Mouse (Mus musculus) MEL (cell line): ENCODE measurements around the gene Srp9. TPM values are rescaled to one million over a fixed set of nuclear protein-coding genes. Genes with fewer than 3 reads are reported as not detected.
"Not testable (repeated sequence)": the region's sequence is repeated elsewhere in the genome, so short reads cannot be mapped to it uniquely, and the experiment has no call there.

Experiments
- DNase-seq: peaks from one replicate; pipeline ENCODE4 v3.0.0; 2011; ENCODE audit warnings: low read depth, low spot score
- H3K27ac ChIP-seq: 2 replicates; pipeline ENCODE4 v1.5.1; 2012; ENCODE audit warnings: low read depth, mild to moderate bottlenecking, control low read depth, low read length, moderate library complexity; ENCODE audit not compliant: control insufficient read depth
- H3K27me3 ChIP-seq, 2 experiments: fragments of 150-350 bp in 1 of 2; sonication (generic) in 1 of 2; 2 replicates each; pipeline ENCODE4 v1.6.1; 2012; ENCODE audit warnings: low read length in 2 of 2, mild to moderate bottlenecking in 2 of 2, improper control_type of control experiment in 1 of 2, moderate library complexity in 1 of 2; ENCODE audit not compliant: insufficient read depth in 2 of 2, control insufficient read depth in 1 of 2
- H3K36me3 ChIP-seq, 2 experiments: 2 replicates each; pipeline ENCODE4 v1.6.1; 2012 to 2014; ENCODE audit warnings: low read length in 2 of 2, improper control_type of control experiment in 1 of 2, inconsistent platforms in 1 of 2, mild to moderate bottlenecking in 1 of 2; ENCODE audit not compliant: insufficient read depth in 2 of 2, control insufficient read depth in 1 of 2
- H3K4me1 ChIP-seq, 2 experiments: fragments of 150-350 bp in 1 of 2; sonication (generic) in 1 of 2; 2 replicates each; pipeline ENCODE4 v1.6.1; 2012; ENCODE audit warnings: low read length in 2 of 2, improper control_type of control experiment in 1 of 2, mild to moderate bottlenecking in 1 of 2; ENCODE audit not compliant: insufficient read depth in 2 of 2, control insufficient read depth in 1 of 2
- H3K4me3 ChIP-seq, 2 experiments: fragments of 150-350 bp in 1 of 2; sonication (generic) in 1 of 2; 2 replicates each; pipeline ENCODE4 v1.5.1; 2012; ENCODE audit warnings: low read depth in 2 of 2, low read length in 2 of 2, mild to moderate bottlenecking in 2 of 2, moderate library complexity in 2 of 2, control low read depth in 1 of 2, improper control_type of control experiment in 1 of 2; ENCODE audit not compliant: control insufficient read depth in 1 of 2, insufficient read depth in 1 of 2
- H3K79me2 ChIP-seq: 2 replicates; pipeline ENCODE4 v1.6.1; 2012; ENCODE audit warnings: mild to moderate bottlenecking, low read length, moderate library complexity; ENCODE audit not compliant: control insufficient read depth, poor library complexity, insufficient read depth
- H3K9ac ChIP-seq: 2 replicates; pipeline ENCODE4 v1.6.1; 2012; ENCODE audit warnings: low read depth, mild to moderate bottlenecking, control low read depth, low read length, moderate library complexity; ENCODE audit not compliant: control insufficient read depth, poor library complexity, severe bottlenecking
- H3K9me3 ChIP-seq: fragments of 150-350 bp; sonication (generic); replicated peaks from 2 replicates; pipeline ENCODE4 v1.6.1; 2012; ENCODE audit warnings: mild to moderate bottlenecking, low read length, improper control_type of control experiment, moderate library complexity; ENCODE audit not compliant: insufficient read depth
- CHD1 ChIP-seq: IDR thresholded peaks from 2 replicates; pipeline ENCODE4 v1.6.1; 2012; ENCODE audit warnings: low read depth, mild to moderate bottlenecking, inconsistent platforms, low read length, improper control_type of control experiment
- E2F4 ChIP-seq: IDR thresholded peaks from 2 replicates; pipeline ENCODE4 v1.6.1; 2011; ENCODE audit warnings: low read depth, low read length, improper control_type of control experiment, borderline replicate concordance
- ETS1 ChIP-seq: IDR thresholded peaks from 2 replicates; pipeline ENCODE4 v1.6.1; 2012; ENCODE audit warnings: low read depth, mild to moderate bottlenecking, inconsistent platforms, low read length, improper control_type of control experiment, moderate library complexity
- GABPA ChIP-seq: IDR thresholded peaks from 2 replicates; pipeline ENCODE4 v1.6.1; 2012; ENCODE audit warnings: low read depth, mild to moderate bottlenecking, inconsistent platforms, low read length, improper control_type of control experiment, moderate library complexity
- HCFC1 ChIP-seq: IDR thresholded peaks from 2 replicates; pipeline ENCODE4 v1.6.1; 2012; ENCODE audit warnings: low read depth, mild to moderate bottlenecking, inconsistent platforms, low read length, improper control_type of control experiment, moderate library complexity
- JUND ChIP-seq: IDR thresholded peaks from 2 replicates; pipeline ENCODE4 v1.6.1; 2011; ENCODE audit warnings: low read depth, mild to moderate bottlenecking, improper control_type of control experiment, low read length
- MAFK ChIP-seq: IDR thresholded peaks from 2 replicates; pipeline ENCODE4 v1.6.1; 2011; ENCODE audit warnings: low read depth, mild to moderate bottlenecking, low read length, improper control_type of control experiment, borderline replicate concordance
- MYB ChIP-seq: IDR thresholded peaks from 2 replicates; pipeline ENCODE4 v1.6.1; 2011; ENCODE audit warnings: mild to moderate bottlenecking, low read depth, low read length, improper control_type of control experiment
- NELFE ChIP-seq: IDR thresholded peaks from 2 replicates; pipeline ENCODE4 v1.6.1; 2011; ENCODE audit warnings: low read depth, low read length, improper control_type of control experiment
- RAD21 ChIP-seq: IDR thresholded peaks from 2 replicates; pipeline ENCODE4 v1.6.1; 2011; ENCODE audit warnings: mild to moderate bottlenecking, low read depth, low read length, improper control_type of control experiment
- SMC3 ChIP-seq: IDR thresholded peaks from 2 replicates; pipeline ENCODE4 v1.6.1; 2011; ENCODE audit warnings: low read depth, low read length, improper control_type of control experiment
- TBP ChIP-seq: IDR thresholded peaks from 2 replicates; pipeline ENCODE4 v1.8.0; 2011; ENCODE audit warnings: low read depth, low read length, improper control_type of control experiment
- TCF12 ChIP-seq: IDR thresholded peaks from 2 replicates; pipeline ENCODE4 v1.6.1; 2014; ENCODE audit warnings: low read depth, mild to moderate bottlenecking, inconsistent platforms, low read length, improper control_type of control experiment, moderate library complexity
- ZC3H11A ChIP-seq: IDR thresholded peaks from 2 replicates; pipeline ENCODE4 v1.6.1; 2012; ENCODE audit warnings: low read depth, mild to moderate bottlenecking, inconsistent platforms, low read length, improper control_type of control experiment
- polyA plus RNA-seq, 2 experiments: library from polyadenylated mRNA; stranded (reverse) in 1 of 2; unstranded in 1 of 2; fragments of >175 nt in 1 of 2; fragments of >200 nt in 1 of 2; gene quantifications; 2 replicates each; pipeline versions ENCODE4 v1.2.1 to v1.2.4; 2012; ENCODE audit warnings: low replicate concordance in 2 of 2, low read depth in 1 of 2; ENCODE audit not compliant: insufficient read length in 2 of 2, insufficient read depth in 1 of 2, missing spikeins in 1 of 2
- total RNA-seq: library from RNA; depleted of rRNA; stranded (reverse); fragments of 300-350 nt; gene quantifications from 2 replicates; pipeline ENCODE4 v1.2.3, GENCODE M21; 2012

The Srp9 gene
- total and polyA plus RNA-seq, 3 experiments = 49.7 to 61.8 TPM; not detected in 1

- no peak within 1 kb of the TSS for H3K27ac ChIP-seq
- H3K27me3 ChIP-seq = no peaks in the 10 kb centered on the region
- H3K79me2 ChIP-seq = no peaks in the 10 kb centered on the region
- H3K9me3 ChIP-seq = no peaks in the 10 kb centered on the region
- no peak for DNase-seq
- no peaks in the 10 kb centered on the region for H3K4me1 ChIP-seq
- no peak within 1 kb of the TSS for H3K9ac ChIP-seq
- H3K36me3 ChIP-seq = no peaks in the 10 kb centered on the region
- H3K4me3 ChIP-seq = no peak within 1 kb of the TSS
- TF ChIP-seq JUND (no peak), E2F4 (no peak), MYB (no peak), TBP (no peak), MAFK (no peak), NELFE (no peak), GABPA (no peak), SMC3 (no peak), ZC3H11A (no peak), TCF12 (no peak), CHD1 (no peak), ETS1 (no peak), RAD21 (no peak), HCFC1 (no peak)
Observed at GRCm38 (mm10) chr1:182164386-182164785, 39.8 kb downstream of the Srp9 start, which contains the start of gene Vmn1r1. TSS of gene Vmn1r1 (minus strand) at chr1:182164486.

- not testable (repeated sequence) for DNase-seq, H3K4me3 ChIP-seq, H3K27me3 ChIP-seq, H3K9ac ChIP-seq, H3K79me2 ChIP-seq, H3K9me3 ChIP-seq, H3K27ac ChIP-seq, H3K4me1 ChIP-seq, H3K36me3 ChIP-seq
Observed at GRCm38 (mm10) chr1:182170206-182170605, 45.7 kb downstream of the Srp9 start.

- H3K79me2 ChIP-seq, H3K27me3 ChIP-seq, H3K27ac ChIP-seq, H3K36me3 ChIP-seq, H3K4me1 ChIP-seq, DNase-seq, H3K4me3 ChIP-seq, H3K9me3 ChIP-seq, H3K9ac ChIP-seq: not testable (repeated sequence)
Observed at GRCm38 (mm10) chr1:182176985-182177384, 52.4 kb downstream of the Srp9 start.
